Mouse (Mus musculus) bone marrow, adult 2 months (tissue): Measurements from ENCODE around the gene Rtn4rl1. TPM values are rescaled to one million over a fixed set of nuclear protein-coding genes. Genes with fewer than 3 reads are reported as not detected.

Experiments used
- H3K27ac ChIP-seq: fragments of 200-500 bp; 2 replicates; pipeline ENCODE4 v1.5.1; 2012; ENCODE audit warnings: low read depth, mild to moderate bottlenecking, control low read depth, inconsistent platforms, low read length; ENCODE audit not compliant: control insufficient read depth, poor library complexity, insufficient read depth
- H3K4me1 ChIP-seq: fragments of 200-500 bp; 2 replicates; pipeline ENCODE4 v1.6.1; 2011; ENCODE audit warnings: low read length; ENCODE audit not compliant: control insufficient read depth, insufficient read depth
- H3K4me3 ChIP-seq: fragments of 200-500 bp; replicated peaks from 2 replicates; pipeline ENCODE3; 2011; ENCODE audit warnings: mild to moderate bottlenecking, low read depth, low read length, control low read depth; ENCODE audit not compliant: control insufficient read depth
- CTCF ChIP-seq: fragments of 200-500 bp; IDR thresholded peaks from 2 replicates; pipeline ENCODE4 v1.5.1; 2011; ENCODE audit warnings: low read length, control low read depth; ENCODE audit not compliant: control insufficient read depth, insufficient read depth
- POLR2A ChIP-seq: fragments of 200-500 bp; IDR thresholded peaks from 2 replicates; pipeline ENCODE4 v1.6.1; 2011; ENCODE audit warnings: low read depth, mild to moderate bottlenecking, control low read depth, low read length, borderline replicate concordance; ENCODE audit not compliant: control insufficient read depth
- WGBS: fragments of 180-500 bp; shearing (Covaris S2); methylation state at CpG from one replicate; pipeline ENCODE4 v1.1.7; 2018; 5-methylcytosine and 5-hydroxymethylcytosine counted together
- polyA plus RNA-seq: library from polyadenylated mRNA; stranded (reverse); fragments of >200 nt; gene quantifications from 2 replicates; pipeline ENCODE4 v1.2.4, GENCODE M21; 2011; ENCODE audit warnings: low replicate concordance; ENCODE audit not compliant: missing spikeins, insufficient read depth, insufficient read length

Gene Rtn4rl1
- polyA plus RNA-seq, 1 experiment: 0.85 TPM

DNA sequence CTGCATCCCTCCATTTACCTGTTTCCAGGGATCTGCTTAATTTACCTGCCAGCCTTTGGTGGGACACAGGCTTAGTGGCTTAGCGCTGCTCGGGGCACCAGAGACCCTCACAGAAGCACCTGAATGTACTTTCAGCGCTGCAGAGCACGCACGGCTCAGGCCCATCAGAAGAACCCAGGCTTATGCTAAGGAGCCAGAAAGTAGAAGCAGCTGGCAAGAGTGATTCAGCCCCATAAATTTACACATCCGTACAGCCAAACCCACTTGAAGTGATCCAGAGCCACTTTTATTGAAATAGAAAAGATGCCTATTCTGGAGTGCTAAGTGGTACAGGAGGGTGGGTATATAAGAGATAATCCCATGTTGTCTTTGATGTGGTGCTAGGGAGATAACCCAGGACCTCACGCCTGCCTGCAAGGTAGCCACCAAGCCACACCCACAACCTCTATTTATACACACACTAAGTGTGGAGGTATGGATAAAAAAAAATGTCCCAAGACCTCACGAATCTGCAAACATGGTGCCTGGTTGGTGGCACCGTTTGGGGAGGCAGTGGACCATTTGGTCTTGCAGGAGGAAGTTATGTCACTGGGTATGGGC, 102.9 kb downstream of the Rtn4rl1 start:
- no peak overlapping the region for H3K4me3 ChIP-seq
- WGBS: 69% methylated on average over 9 of the region's 9 CpGs
- TF ChIP-seq CTCF (no peak), POLR2A (no peak)
- H3K27ac ChIP-seq: no peak overlapping the region
- no peaks in the 10 kb centered on the region for H3K4me1 ChIP-seq

DNA sequence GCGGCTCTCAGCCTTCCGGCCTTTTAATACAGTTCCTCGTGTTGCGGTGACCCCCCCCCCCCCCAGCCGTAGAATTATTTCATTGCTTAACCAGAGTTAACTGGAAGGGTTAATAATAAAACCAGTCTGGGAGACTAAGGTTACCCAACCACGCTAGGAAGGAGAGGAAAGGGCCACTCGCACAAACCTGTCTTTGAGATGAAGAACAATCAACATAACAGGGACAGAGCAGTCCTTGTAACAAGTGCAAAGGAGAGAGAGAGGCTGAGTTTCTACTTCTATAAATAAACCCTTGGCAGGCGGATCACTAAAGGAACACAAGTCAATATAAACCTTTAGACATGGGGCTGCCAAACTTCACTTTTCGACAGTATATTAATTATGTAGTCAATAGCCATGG, 104.0 kb downstream of the Rtn4rl1 start:
- Histone ChIP-seq H3K4me3 (no peak overlapping the region), H3K27ac (no peak overlapping the region), H3K4me1 (no peaks in the 10 kb centered on the region)
- TF ChIP-seq CTCF (no peak), POLR2A (no peak)
- WGBS: 70% methylated on average over 9 of the region's 9 CpGs

DNA sequence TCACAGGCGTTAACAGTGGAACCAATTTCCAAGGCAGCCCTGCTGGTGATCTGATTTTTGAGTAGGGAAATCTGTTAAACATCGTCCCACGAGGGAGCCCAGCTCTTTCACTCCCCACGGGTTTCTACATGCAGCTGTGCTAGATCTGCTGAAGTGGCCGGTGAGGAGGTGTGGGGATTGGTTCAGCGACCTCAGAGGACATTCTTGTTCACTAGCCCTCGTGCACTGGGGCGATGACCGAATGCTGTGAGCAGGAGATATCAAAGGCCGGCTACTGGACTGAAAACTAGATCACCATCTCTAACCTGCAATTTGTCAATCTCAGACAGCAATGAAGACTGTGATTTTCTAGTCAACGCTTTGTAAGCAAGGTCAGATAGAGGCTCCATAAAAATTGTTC, 104.9 kb downstream of the Rtn4rl1 start:
- TF ChIP-seq POLR2A: no peak
- no peak for TF ChIP-seq CTCF
- Histone ChIP-seq H3K4me3 (no peak overlapping the region), H3K4me1 (no peaks in the 10 kb centered on the region), H3K27ac (no peak overlapping the region)
- WGBS: 71% methylated on average over 11 of the region's 11 CpGs

DNA sequence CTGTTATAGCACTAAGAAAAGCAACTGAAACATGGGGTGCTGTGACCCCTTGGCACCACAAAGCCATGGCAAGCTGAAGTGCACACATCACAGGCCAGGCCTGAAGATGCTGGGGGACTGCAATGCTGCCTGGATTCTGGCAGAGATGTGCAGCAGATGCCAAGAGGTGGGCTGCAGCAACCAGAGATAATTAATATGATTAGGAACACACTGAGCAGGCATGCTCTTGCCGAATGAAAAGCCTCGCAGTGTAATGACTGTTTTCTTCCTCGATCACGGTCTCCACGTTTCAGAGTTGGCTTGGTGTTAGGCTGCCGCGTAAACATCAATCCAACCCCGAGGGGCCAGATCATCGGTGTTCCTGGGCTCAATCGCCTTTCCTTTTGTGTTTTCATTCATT, 106.2 kb downstream of the Rtn4rl1 start:
- Histone ChIP-seq H3K4me3 (no peak overlapping the region), H3K4me1 (no peaks in the 10 kb centered on the region), H3K27ac (no peak overlapping the region)
- 90% methylated on average over 10 of the region's 10 CpGs for WGBS
- TF ChIP-seq POLR2A (no peak), CTCF (no peak)

DNA sequence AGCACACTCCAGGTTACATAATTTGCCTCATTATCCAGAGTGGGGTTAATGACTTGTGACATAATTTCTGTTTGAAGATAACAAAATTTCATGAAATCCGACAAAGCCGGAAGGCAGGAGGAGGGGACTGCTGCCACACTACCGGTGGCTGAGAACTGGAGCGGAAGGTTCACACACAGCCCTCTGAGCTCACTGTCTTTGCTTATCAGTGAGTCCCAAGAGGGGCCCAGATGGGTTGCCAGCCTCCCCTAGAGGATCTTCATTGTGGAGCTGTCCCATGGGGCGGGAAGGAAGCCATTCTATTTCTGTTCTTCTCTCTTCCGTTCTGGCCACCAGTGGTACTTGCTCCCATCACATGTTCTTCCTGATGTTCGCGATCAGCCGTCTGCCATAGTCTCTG, 107.4 kb downstream of the Rtn4rl1 start:
- WGBS: 82% methylated on average over 9 of the region's 9 CpGs
- H3K4me3 ChIP-seq: no peak overlapping the region
- TF ChIP-seq CTCF (no peak), POLR2A (no peak)
- no peaks in the 10 kb centered on the region for H3K4me1 ChIP-seq
- H3K27ac ChIP-seq: no peak overlapping the region

DNA sequence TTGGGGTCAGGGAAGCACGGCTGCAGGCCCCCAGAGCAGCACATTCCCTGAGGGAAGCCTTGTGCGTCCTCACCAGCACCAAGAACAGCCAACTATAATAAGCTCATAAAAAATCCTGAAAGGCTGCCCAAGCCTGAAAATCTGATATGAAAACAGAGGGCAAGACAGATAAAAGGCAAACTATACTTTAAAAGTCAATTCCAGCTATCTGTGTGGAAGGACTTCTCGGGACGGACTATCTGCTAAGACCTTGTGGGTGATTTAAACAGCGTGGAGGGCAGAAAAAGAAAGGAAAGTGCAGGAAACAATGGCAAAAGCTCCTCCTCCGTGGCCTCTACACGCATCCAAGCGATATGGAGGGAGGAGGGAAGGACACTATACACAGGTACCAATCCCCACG, 111.2 kb downstream of the Rtn4rl1 start:
- WGBS: 76% methylated on average over 9 of the region's 9 CpGs
- TF ChIP-seq CTCF (no peak), POLR2A (no peak)
- Histone ChIP-seq H3K27ac (no peak overlapping the region), H3K4me3 (no peak overlapping the region), H3K4me1 (no peaks in the 10 kb centered on the region)

DNA sequence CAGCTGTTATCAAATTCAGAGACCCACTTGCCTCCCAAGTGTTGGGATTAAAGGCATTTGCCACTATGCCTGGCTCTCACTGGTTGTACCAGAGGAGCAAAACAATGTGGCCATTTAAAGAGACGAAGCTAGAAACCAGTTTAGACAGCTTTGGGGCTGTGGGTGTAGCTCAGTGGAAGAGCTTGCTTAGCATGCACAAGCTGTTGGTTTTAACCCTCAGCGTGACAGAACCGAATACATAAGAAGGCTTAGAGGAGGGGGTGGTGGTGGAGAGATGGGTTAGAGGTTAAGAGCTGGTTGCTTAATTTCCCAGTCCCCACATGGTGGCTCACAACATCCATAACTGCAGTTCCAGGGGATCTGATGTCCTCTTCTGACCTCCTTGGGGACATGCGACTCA, 115.1 kb downstream of the Rtn4rl1 start:
- Histone ChIP-seq H3K27ac (0 out of 2 replicates have a peak overlapping the region, but pooled peaks have one; percentile 31), H3K4me3 (no peak overlapping the region), H3K4me1 (no peaks in the 10 kb centered on the region)
- no peak for TF ChIP-seq POLR2A
- TF ChIP-seq CTCF: no peak
- WGBS: 92% methylated on average over 4 of the region's 4 CpGs

DNA sequence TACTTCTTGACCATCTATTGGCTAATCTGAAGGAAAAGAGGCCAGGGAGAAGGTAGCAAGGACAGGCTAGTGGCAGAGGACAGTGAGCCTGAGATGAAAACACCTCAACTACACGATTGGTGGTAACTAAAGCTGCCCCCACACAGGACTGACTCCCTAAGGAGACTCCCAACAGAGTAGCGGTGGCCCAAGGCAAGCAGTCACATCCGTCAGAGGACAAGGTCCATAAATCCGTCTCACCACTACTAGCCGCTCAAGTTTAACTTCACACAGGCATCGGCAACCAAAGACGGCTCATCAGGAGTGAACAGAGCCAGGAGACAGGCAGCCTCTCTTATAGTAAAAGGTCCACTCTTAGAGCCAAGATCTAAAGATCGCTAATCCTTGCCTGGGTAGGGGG, 117.2 kb downstream of the Rtn4rl1 start:
- 93% methylated on average over 8 of the region's 8 CpGs for WGBS
- TF ChIP-seq POLR2A (no peak), CTCF (no peak)
- H3K4me3 ChIP-seq: no peak overlapping the region

DNA sequence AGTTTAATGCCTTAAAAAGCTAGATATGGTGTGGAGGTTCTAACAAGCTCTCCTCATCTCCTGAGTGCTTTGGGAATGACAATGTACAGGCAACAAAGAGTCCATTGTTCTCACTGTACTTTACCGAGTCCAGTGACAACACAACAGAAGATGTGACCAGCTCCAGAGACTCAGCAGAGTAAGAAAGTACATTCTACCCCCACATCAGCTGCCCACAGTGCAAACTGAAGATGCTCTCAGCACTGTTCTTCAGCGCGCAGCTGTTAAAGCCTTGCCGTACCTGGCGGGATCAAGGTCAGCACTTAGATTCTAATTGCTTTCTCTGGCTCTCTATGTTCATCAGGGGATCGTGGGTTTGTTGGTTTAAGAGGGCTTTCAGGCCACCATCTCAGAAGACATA, 118.2 kb downstream of the Rtn4rl1 start:
- no peak for TF ChIP-seq POLR2A
- no peak for TF ChIP-seq CTCF
- Histone ChIP-seq H3K4me3 (no peak overlapping the region), H3K27ac (no peak overlapping the region), H3K4me1 (no peaks in the 10 kb centered on the region)
- 94% methylated on average over 6 of the region's 6 CpGs for WGBS

More for the DNA sequence above, 117.2 kb downstream of the Rtn4rl1 start:
- Histone ChIP-seq H3K4me1 (no peaks in the 10 kb centered on the region), H3K27ac (no peak overlapping the region)
